Mouse (Mus musculus): Measurements from ENCODE around the gene Tigit.

DNA sequence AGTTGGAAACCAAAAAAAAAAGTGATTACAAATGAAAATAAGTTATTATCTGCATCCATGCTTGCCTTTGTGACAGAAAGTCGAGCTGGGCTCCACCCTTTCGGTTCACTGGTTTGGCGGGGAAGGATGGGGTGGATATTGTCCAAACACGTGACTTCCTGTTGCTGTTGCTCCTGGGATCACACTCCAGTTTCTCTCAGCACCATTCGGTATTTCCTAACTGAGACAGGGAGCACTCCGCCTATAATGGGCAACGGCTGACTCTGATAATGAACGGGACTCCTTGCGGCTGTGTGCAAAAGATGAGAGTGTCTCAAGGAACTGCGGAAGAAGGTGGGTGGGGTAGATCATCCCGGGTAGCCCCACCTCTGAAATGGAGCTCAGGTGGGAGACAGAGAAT, 46.7 kb upstream of the Tigit start:
- TF ChIP-seq MAFK (IDR thresholded peaks at IDR 0.05; ENCODE audit: insufficient read depth, low read depth, low read length): no peak
- no peak for TF ChIP-seq HCFC1 (IDR thresholded peaks at IDR 0.05; ENCODE audit: borderline replicate concordance, insufficient read depth, low read length)
- no peak for TF ChIP-seq ZC3H11A (IDR thresholded peaks at IDR 0.05; ENCODE audit: borderline replicate concordance, low read depth, low read length)
- no peak for TF ChIP-seq ZNF384 (IDR thresholded peaks at IDR 0.05; ENCODE audit: low read depth, low read length)
- TF ChIP-seq CHD2 (IDR thresholded peaks at IDR 0.05; ENCODE audit: low read depth, low read length): no peak
